Mouse (Mus musculus) left cerebral cortex, adult 18-20 months (tissue): ENCODE measurements around the gene Calml4. TPM values are rescaled to one million over a fixed set of nuclear protein-coding genes. Genes with fewer than 3 reads are reported as not detected.
"Not testable (repeated sequence)": the region's sequence is repeated elsewhere in the genome, so short reads cannot be mapped to it uniquely, and the experiment has no call there.

Experiments
- DNase-seq, 2 experiments: peaks; one replicate each; pipeline ENCODE4 v3.0.0; 2021 to 2022; ENCODE audit warnings: low spot score in 2 of 2, mixed read lengths in 1 of 2
- long read RNA-seq, 2 experiments: library from polyadenylated mRNA; stranded (forward); transcript quantifications; one replicate each; pipeline ENCODE4 v2.0.0; 2021
- total RNA-seq, 2 experiments: library from RNA; stranded (reverse); gene quantifications; 2 replicates each; pipeline ENCODE4 v1.2.3; 2021

The Calml4 gene
- total RNA-seq: not detected
- long read RNA-seq, experiment 1: 0 reads
- long read RNA-seq, experiment 2: 0 reads

DNA sequence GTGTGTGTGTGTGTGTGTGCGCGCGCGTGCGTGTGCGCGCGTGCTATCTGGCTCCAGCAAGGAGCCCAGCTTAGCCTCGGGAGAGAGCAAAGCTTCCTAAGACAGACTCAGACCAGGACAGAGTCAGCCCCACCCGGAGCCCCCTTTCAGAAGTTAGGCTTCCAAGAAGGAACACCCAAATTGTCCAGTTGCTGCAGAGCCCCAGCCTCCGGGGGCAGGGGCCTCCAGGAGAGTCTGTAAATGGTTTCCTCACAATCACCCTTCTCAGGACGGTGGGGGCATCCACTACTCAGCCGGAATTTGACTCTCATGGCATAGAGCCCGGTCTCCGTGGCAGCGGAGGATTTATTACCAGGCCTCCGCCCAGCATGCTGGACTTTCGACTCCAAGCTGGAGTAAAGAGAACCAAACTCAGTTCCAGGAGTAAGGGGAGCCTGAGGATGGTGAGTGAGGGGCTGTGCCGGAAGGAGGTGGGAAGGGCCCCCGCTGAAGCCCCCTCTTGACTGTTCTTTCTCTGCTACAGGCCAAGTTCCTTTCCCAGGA lies at the start of gene Calml4:
Gene Calml4 (plus strand): TSS at position 362 of the 543 bp plus-strand sequence.
- DNase-seq: no peak

DNA sequence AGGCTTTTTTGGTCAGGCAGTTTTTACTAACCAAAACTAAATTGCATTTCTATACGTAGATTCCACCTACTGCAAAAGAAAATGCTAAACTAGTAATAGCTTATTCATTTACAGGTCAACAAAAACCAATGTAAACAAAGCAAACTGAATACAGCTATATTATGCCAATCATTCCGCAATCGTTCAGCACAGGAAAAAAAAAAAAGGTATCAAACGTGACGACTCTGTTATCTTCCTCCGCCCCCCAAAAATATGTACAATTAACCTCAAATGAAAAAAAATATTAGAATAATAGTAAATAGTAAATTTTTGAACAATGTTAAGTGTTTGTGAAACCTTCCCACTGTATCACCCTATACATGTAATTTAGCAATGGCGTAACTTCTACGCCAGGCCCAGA lies 47.8 kb upstream of the Calml4 start:
- DNase-seq: no peak

DNA sequence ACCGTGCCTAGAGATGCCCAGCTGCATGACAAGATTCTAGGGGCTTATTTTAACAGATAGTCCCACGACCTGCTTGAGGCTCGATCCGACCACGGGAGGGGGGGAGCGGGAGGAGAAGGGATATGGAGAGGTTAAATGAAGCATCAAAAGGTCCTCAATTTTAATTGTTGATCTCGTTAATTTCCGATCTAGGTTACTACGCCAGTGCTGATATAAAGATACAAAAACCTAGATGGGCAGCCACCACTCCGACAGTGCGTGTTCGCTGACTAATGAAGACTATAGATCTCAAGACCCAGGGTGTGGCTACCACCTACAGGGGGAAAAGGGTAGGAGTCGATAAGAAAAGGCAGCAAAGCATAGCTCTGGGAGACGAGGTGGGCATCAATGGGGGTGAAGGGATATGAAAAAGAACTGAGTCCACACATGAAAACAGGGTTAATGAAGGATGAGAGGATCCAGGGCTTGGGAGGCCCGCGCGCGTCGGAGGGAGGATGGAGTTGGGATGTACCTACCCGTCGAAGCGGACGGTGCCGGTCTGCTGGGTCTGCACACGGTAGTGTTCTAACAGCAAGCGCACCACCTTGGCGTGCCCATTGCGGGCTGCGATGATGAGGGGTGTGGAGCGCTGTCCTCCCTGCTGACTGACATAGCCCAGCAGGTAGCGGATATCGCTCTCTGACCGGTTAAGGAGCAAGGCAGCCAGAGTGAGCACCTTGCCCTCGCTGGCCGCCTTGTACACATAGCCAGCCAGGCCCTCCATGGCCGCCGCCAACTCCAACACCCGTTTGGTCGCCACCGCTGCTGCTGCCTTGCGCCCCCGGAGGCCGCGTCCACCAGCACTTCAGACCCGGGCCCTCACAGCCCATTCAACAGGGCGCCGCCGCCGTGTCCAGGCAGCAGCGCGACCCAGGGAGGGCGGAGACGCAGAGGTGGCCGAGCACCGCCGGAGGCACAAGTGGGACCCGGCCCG lies 47.1 kb upstream of the Calml4 start:
- DNase-seq: no peak

DNA sequence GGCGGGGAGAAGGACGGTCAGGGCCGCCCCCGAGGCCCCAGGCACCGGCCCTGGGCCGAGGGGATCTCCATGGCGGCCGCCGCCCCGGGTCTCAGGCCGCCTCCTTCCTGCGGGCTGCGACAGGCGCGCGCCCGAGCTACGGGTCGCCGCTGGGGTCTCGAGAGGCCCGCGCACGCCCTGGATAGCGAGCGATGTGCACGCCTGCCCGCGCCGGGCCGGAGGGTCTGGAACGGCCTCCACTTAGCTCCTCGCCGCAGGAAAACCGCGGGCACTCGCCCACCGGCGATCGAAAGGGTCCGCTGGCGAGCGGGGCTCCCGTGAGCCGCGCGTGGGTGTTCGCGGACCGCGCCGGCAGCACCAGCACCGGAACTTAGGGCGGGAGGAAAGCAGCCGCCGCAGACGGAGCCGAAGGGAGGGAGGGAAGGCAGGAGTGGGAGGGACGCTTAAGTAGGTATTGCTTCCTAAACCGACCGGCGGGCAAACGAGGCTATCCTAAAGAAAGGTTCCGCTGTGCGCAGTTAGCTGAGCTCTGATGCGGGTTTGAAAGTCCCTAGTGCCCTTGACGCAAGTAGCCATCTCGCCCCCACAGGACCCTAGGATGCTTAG lies 46.3 kb upstream of the Calml4 start, which contains the start of gene Fem1b:
Gene Fem1b (minus strand): TSS at position 419 of the 606 bp plus-strand sequence.
- peak; percentile 87 to 88 for DNase-seq

DNA sequence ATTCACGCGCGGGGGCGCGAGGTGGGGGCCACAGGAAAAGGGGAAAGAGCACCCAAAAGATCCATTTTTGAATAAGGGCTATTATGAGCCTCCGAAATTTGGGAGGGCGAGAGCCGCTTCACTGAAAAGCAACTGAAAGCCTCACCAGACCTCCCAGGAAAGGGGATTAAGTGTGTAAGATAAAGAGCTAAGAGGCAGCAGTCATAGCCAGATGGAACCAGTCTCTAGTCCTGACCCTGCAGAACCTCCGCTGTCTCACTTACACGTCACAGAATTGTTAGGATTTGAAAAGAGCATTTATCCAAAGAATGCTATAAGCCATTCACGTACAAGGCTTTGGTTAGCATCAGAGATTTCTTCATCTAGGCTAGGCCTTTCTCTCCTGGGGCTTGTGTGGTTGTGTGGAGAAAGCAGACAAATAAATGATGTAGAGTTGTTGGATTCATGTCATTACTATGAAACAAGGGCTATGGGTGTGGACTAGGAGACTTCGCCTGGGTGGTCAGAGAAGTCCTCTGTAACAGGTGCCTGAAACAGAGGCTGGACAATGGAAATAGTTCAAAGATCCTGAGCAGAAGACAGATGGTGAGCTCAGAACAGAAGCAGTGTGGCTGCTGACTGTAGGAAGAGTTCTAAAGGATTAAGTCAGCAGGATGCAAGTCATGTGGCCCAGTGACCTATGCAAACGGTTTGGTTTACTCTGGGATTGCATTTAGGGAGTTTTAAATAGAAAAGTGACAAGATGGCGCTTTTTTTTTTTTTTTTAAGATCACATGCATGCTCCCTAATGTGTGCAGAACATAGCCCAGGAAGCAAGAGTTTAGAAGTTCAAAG lies 45.4 kb upstream of the Calml4 start:
- DNase-seq: no peak

DNA sequence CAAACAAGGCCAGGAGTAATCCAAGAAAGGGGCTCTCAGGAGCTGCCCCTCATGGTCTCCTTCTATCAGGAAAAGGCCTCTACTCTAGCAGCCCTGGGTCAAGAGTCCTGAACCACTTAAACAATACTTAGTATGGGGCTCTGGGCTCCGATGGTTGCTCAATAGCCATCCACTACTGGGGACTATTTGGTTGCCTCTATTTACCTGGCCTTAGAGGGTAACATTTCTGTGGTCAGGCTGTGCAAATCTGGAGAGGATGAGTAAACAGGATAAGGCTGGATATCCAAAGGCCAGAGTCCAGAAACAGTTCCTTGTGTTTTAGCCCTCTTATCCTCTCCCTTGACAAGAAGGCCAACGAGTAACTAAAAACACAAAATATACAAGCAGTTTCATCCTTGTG lies 43.1 kb upstream of the Calml4 start:
- no peak for DNase-seq

DNA sequence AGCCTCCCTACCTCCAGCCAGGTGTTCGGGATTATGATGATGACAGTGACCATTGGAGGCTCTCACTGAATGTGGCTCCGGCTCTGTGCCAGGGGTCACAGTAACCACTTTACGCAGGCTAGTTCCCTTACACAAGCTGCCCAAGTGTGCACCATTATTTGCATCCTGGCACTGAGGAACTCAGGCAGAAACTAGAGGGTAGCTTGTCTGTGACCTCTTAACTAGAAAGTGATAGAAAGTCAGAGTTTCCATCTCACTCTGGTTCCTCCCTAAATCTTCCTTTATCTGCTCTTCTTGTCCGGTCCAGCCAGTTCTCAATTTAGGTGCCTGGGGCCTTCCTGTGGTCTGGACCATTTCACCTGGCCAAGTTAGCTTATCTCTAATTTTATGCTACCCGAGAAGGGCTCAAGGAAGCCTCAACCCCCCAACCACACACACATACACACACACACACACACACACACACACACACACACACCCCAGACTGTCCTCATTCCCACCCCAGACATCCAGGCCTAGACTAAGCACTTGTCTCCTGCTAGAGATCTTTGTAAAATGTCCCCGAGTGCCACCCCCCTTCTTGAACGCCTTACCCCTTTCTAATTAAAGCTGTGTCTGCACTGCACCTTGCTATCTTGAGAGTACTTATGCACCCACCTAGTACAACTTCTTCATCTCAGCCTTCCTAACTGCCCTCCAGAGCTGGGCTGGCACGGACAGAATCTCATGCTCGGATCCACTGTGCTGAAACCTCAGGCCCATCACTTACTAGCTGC lies 41.4 kb upstream of the Calml4 start:
- DNase-seq: no peak

DNA sequence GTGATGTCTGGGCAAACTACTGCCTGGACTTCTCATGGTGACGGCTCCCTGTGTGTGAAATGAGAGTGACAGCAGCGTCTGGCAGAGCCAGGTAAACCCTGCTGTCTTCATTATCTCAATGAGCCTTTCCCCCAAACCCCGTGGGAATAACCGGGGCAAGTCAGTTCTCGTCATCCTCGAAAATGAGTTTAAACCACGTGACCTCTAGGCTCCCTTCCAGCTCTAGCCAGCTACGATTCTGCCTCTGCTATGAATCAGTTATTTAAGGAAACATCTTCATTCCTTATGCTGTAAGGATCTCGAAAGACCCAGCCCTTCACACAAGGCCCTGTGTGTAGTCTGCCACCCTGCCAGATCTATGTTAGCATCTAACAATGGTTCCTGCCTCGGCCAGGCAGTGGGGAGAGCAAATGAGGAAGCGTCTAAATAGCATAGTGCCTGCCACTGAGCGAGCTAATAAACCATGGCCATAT lies 40.7 kb upstream of the Calml4 start:
- peak; percentile 32 to 51 for DNase-seq

DNA sequence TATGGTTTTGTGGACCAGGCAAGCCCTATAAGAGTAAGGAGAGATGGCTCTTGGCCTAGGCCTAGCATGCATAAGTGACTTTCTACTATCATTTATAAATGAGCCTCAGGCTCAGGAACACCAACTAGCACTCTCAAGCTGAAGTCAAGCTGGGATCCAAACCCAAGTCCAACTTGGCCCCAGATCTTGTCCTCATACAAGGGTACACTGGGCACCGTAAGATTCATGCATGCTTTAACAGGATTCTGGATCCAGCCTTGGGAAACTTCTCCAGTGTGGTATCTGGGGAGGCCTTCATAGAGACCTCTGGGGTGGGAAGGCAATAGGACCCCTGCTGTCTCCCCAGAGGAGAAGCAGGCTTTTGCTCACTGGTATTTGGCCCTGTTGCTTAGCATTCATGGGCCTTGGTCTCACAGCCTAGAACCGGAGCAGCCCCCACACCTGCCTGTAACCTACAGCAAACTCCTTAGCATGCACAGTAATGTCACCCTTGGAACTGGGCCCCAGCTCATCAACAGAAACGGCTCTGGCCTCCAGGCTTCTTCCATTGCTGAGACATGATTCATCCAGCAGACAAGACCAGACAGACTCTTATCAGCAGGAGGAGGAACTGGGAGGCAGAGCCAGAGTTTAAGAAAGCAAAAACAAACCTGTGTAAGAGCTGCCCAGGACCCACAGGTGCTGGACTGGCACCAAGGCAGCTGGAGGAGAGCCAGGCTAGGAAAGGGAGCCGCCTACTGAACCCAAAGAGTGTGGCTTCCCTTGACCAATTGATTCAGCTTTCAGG lies 39.9 kb upstream of the Calml4 start:
- no peak for DNase-seq

DNA sequence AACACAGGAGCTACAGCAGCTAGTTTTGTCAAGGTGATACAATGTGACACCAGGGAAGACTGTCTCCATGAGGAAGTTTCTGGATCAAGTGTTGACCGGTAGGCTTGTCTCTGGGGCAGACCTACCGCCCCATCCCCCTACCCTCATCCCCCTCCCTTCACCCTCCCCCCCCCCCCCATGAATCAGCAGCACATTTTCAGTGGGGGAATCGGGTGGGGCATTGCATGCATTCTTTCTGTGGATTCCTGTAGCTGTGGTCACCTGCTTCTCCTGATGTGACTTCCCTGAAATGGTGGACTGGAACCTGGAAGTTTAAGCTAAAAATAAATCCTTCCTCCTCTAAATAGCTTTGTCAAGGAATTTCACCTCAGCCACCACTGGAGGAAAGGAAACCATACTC lies 38.4 kb upstream of the Calml4 start:
- DNase-seq: no peak

DNA sequence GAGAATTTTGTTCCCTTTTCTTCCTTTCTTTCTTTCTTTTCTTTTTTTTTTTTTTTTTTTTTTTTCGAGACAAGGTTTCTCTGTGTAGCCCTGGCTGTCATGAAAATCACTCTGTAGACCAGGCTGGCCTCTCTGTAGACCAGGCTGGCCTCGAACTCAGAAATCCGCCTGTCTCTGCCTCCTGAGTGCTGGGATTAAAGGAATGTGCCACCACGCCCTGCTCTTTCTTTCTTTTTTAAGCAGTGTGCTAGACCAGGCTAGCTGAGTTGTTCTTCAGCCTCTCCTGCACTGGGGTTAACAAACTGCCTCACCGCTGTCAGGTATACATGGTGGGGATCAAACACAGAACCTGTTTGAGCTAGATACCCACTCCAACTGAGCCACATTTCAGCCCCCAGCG lies 38.0 kb upstream of the Calml4 start:
- not testable (repeated sequence) for DNase-seq

DNA sequence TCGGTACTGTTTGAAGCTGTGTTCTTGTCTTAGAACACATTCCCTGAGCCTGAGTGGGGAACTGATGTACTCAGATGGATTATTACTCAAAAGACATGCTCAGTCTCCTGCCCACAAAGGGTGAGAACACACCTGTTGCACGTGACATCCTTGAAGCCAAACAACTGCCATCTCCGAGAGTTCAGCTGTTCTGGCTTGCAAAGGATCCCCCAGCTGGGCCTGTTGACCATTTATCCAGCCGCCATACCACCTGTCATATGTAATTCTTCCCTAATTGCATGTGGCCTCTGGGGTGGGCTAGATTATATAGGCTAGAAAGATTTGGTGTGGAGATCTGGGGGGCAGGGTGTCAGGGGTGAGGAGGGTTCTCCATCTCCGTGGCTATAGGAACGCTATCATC lies 37.1 kb upstream of the Calml4 start:
- no peak for DNase-seq

DNA sequence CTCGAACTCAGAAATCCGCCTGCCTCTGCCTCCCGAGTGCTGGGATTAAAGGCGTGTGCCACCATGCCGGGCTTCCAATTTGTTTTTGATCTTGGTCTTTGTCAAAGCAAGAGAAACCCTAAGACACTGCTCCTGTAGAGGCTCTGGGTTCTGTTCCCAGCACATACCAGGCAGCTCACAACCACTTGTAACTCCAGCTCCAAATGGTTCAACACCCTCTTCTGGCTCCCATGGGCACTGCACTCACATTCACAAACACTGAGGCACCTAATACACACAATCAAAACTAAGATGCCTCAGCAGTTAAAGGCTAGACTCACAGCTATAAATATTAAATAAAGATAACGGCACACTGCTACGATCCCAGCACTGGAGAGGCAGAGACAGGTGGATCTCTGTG lies 36.1 kb upstream of the Calml4 start:
- no peak for DNase-seq

DNA sequence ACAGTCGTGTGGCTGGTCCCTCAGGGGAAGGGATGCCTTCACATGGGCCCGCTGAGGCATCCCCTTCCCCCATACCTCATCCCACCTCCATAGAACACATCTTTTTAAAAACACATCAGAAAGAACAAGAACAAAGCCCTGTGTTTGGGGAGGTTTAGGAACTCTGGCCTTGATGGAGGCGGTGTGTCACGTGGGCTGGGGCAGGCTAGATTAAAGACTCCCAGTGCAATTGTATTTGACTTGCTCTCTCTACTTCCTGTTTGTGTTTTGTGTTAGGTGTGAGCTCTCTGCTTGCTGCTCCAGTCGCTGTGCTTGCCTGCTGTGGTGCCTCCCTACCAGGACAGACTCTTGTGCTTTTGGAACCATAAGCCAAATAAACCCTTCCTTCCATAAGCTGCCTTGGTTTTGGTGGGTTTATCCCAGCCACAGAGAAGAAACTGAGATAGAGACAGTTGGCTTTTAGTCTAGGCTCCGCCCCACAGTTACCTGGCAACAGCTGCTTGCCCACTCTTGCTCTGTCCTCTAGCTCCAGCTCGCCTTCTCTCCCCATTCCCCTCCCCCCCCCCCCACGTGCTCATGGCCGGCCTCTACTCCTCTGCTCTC lies 32.0 kb upstream of the Calml4 start:
- no peak for DNase-seq

DNA sequence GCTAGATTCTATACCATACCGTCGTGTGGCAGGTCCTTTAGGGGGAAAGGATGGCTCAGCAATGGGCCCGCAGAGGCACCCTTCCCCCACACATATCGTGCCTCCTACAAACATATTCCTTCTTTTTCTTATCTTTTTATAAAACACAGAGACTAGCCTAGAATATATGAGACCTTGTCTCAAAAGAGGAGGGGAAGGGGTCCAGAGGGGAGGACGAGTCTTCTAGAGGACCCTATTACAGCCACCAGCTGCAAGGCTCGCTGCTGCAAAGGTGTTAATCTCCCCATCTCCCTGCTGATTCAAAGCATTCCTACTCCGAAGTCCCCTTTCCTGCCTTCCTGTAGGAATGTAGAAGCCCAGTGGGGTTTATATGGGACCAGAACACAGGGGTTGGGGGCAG lies 31.4 kb upstream of the Calml4 start:
- no peak for DNase-seq

DNA sequence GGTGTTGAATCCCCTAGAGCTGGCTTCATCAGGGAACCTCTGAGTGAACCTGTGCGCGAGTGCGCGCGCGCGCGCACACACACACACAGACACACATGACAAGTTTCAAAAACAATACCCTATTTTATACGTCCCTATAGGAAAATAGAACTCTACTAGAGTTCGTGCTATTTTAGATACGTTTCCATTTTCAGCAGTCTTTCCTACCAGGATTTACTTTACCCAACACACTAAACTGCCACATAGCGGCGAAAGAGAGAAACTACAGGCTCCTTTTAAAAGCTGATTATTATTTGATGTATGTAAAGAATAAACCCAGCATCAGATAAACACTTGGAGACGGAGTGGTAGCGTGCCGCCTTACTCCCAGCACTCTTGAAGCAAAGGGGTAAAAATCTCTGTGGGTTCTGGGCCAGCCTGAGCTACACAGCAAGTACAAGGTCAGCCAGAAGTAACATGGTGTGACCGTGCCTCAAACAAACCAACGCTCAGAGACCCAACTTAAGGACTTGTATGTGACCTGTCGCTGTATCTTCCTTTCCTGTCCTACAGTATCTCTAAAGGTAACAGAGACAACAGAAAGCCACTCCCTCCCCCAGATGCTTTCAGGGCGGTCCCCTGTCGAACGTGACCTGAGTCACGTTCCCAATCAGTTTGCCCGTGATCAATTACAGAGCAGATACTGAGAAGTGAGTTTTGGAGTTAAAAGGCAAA lies 29.8 kb upstream of the Calml4 start:
- DNase-seq: peak in 1 of 2 experiments; percentile 35

DNA sequence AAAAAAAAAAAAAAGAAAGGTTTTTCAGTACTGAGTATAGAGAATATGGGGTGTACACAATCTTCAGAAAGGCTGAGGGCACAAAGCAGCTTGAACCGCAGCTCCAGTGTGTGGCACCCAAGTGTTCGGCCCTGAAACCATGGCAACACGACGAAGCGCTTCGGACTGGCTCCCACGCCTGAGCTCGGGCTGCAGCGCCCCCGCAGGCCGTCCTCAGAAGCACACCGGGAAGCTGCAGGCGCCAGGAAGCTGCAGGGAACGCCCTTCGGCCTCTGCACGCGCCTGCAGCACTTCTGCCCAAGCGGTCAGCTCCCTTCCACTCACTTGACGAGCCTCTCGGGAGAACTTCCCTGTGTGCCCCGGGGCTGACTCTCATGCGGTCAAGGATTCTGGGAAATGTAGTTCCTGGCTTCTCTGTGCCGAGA lies 29.2 kb upstream of the Calml4 start:
- peak; percentile 91 to 95 for DNase-seq

DNA sequence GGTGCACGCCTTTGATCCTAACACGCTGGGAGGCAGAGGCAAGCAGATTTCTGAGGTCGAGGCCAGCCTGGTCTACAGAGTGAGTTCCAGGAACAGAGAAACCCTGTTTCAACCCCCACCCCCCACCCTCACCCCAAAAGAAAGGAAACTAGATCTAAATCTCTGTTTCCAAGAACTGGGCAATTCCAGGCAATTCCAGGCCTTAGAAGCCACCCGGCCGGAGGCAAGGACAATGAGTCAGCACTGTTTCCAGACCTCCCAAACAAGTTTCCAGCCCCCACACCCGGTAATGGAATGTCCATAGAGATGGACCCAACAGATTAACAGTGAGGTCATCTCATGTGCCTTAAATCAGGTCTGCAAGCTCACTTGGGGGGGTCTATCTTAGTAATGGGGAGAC lies 28.0 kb upstream of the Calml4 start:
- no peak for DNase-seq
